Mouse (Mus musculus): ENCODE data around the gene 4933400A11Rik. TPM values are rescaled to one million over a fixed set of nuclear protein-coding genes. Genes with fewer than 3 reads are reported as not detected.
A peak's percentile ranks its signal among the peaks of the same experiment; 100 is the strongest.

Gene 4933400A11Rik
- not detected for total RNA-seq (2021)
- long read RNA-seq, experiment 1: 0 reads
- long read RNA-seq, experiment 2: 0 reads

DNA sequence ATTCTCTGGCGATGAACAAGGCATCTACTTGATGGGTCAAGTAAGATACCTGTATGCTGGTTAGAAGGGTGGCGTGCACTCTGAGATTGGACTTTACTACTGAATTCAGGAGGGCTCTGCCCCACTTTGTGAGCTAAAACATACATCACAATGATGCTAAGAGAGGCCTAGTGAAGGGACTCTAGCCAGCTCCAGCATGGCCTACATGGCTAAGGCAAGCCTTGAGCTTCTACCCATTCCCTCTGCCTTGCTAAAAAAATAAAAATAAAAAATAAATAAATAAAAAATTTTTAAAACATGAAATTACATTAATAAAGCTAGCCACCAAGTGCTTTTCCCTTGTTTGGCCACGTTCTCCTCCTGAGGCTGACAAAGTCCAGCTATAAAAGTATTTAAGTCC lies at the start of gene 4933400A11Rik:
4933400A11Rik (minus strand) TSS at position 101 of the 400 bp plus-strand sequence.
- H3K27ac ChIP-seq: no peak within 1 kb of the TSS
- TF ChIP-seq CTCF (IDR thresholded peaks at IDR 0.05): no peak
- no peak for DNase-seq
- intact Hi-C loops (cut with DNase I): no loop called here
- no peak within 1 kb of the TSS for H3K4me3 ChIP-seq

DNA sequence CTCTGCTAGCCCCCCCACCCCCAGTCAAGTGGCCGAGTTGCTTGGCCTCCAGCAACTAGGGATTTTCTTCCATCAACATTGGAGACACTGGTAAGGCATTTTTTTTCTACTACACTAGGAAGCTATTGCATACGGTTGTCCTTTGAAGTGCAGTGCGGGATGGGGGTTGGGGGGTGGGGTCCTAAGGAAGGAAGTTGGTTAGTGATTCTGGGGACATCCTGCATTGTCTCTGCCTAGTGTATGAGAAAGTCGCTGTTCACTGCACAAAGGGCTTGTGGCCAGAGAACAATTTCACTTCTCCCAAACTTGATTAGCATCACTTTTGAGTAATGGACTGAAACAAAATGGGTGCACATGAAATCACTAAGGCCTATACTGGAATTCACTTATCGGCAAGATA lies 48.7 kb upstream of the 4933400A11Rik start:
- Histone ChIP-seq H3K4me3 (no peak overlapping the region), H3K27ac (no peak overlapping the region)
- intact Hi-C loops (cut with DNase I): no loop called here
- no peak for DNase-seq
- TF ChIP-seq CTCF (IDR thresholded peaks at IDR 0.05): no peak

DNA sequence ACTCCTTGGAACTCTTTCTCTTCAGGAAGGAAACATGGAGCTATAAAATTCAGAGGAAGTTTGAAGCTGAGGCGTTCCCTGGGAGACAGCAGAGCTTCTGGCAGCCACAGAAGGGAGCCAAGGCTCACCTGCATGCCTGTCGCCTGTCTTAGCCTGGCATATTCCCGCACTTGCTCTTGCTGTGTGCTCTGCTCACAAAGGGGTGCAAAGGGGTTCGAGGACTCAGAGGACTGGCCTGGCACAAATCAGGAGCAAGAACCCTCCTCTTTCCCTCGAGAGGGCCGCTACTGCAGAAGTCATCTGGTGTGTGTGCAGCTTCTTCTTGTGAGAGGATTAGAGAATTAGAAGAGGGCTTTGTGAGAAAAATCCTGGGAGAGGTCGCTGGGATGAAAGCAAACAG lies 48.3 kb upstream of the 4933400A11Rik start:
- no peak overlapping the region for H3K4me3 ChIP-seq
- no peak for TF ChIP-seq CTCF (IDR thresholded peaks at IDR 0.05)
- DNase-seq: no peak
- H3K27ac ChIP-seq: no peak overlapping the region
- intact Hi-C loops (cut with DNase I): no loop called here

DNA sequence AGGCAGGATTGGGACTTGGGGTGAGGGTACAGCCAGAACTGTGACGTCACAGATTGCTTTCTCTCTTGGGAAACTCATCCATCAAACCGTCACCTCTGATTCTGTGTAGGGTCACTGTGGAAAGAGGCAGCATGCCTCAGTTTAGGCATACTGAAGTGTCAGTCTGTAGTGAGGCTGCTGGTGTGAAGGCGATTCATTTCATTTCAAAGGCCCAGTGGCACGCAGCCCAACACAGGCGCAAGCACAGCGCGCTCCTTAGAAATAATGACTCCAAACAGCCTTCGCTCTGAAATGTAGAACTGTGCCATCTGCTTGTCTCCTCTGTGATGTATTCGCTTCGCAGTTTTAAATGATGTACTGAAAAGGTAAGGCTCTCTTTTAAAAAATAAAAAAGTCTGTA lies 47.5 kb upstream of the 4933400A11Rik start:
- H3K4me3 ChIP-seq: no peak overlapping the region
- DNase-seq: no peak
- intact Hi-C loops (cut with DNase I): no loop called here
- no peak for TF ChIP-seq CTCF (IDR thresholded peaks at IDR 0.05)
- no peak overlapping the region for H3K27ac ChIP-seq

DNA sequence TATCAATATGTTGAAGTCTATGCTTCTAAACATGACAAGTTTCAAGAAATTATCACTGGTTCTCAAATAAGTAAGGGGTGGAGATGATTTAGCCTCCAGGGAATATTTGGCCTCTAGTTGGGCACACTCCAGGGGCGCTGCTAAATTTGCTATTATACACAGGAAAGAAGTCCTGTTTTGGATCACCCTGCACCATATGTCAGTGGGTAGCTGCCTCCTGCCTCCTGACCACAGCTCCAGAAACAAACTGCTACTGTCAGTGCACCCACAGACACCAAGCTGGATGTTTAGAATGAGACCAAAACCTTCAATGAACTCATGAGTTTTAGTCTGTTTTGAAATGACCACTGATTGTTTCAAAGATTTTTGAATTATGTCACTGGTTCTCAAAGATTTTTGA lies 34.2 kb upstream of the 4933400A11Rik start:
- DNase-seq: no peak
- TF ChIP-seq CTCF (IDR thresholded peaks at IDR 0.05): no peak
- Histone ChIP-seq H3K4me3 (no peak overlapping the region), H3K27ac (no peak overlapping the region)
- intact Hi-C loops (cut with DNase I): no loop called here

DNA sequence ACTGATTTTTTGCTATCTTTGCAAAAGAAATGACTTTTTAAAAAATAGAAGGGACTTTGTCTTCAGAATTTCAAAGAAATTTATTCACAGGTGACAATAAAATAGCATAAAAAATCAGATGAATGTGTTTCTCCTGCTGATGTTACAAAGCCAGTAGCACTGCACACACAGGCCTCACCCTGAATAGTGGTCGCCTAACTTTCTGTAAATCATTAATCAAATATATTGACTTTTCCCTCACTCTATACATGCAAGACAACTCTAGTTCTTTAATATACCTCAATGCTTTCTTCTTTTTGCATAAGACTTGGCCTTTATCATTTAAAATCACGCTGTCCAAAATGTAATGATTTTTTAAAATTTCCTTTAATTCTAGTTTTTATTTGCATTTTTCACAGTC lies 32.3 kb upstream of the 4933400A11Rik start:
- H3K27ac ChIP-seq: no peak overlapping the region
- intact Hi-C loops (cut with DNase I): no loop called here
- no peak for TF ChIP-seq CTCF (IDR thresholded peaks at IDR 0.05)
- no peak for DNase-seq
- no peak overlapping the region for H3K4me3 ChIP-seq

DNA sequence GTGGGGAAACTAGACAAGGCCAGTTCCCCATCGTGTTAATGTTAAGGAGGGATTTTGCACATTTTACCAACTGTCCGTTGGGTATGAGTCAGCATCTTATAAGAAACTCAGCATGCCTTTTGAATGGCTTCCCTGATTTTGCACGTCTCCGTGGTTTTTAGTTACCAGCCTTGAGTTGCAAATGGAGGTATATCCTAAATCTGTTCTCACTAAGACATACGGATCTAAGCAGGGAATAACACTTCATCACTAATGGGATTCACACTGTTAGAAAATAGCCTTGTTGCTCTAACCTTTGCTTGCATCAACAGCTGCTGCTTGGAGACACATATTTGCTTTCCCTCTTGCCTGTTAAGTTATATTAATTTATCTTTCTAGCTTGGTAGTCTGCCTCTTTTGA lies 31.9 kb upstream of the 4933400A11Rik start:
- Histone ChIP-seq H3K27ac (no peak overlapping the region), H3K4me3 (no peak overlapping the region)
- TF ChIP-seq CTCF (IDR thresholded peaks at IDR 0.05): no peak
- intact Hi-C loops (cut with DNase I): no loop called here
- DNase-seq: no peak

DNA sequence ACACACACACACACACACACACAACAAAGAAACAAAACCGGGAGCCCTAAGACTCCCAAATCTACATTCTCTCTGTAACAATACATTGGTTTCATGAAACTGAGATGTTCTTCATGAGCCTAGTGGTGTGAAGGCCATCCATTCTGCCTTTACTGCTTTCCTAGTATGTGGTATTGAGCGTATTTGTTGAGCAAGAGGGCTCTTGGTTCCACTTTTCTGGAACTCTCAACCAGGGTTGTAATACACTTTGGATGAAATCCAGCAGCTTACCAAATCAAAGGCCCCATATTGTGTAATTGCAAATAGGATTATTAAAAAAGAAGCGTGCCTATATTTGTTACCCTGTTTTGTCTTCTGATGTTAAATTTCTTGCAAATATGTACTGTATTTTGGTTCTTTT lies 28.3 kb upstream of the 4933400A11Rik start:
- no peak for DNase-seq
- Histone ChIP-seq H3K27ac (no peak overlapping the region), H3K4me3 (no peak overlapping the region)
- no peak for TF ChIP-seq CTCF (IDR thresholded peaks at IDR 0.05)
- intact Hi-C loops (cut with DNase I): no loop called here

DNA sequence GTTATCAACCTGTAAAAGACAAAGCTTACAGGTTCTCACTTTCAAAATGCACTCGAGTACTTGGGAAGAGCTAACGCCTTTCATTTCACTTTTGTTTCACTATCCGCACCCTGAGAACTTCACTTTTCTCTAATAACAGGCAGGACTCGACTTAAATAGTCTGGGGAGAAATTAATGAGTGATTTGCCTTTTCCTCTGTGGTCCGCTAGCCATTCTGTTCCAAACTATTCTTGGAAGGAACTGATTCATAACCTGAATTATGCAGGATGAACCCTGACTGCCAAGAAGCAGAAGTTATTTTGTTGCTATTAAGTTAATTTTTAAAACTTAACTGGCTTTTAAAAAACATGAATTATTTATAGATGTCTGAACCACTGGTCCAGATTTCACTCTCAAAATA lies 26.4 kb upstream of the 4933400A11Rik start:
- intact Hi-C loops (cut with DNase I): no loop called here
- peak overlapping the region; percentile 21; the same call in 1 of the 2 replicates for H3K4me3 ChIP-seq
- H3K27ac ChIP-seq: no peak overlapping the region
- no peak for TF ChIP-seq CTCF (IDR thresholded peaks at IDR 0.05)
- DNase-seq: no peak

DNA sequence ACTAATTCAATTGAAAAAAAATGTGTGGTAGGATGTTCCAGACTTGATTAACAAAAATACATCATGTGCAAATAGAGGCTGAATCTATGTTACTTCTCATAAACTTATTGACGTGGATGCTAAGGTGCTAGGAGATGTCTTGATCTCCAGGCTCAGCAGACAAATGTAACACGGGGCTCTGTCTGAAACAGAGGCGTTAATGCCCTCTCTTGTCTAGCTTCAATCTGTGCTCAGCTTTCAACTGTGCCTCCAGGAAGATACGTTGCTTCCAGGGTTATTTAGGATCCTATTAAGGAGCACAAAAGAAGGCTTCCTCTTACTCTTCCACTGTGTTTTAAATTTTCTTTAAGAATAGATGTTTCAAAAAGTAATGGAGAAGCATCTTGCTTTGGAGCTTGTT lies 20.8 kb upstream of the 4933400A11Rik start:
- intact Hi-C loops (cut with DNase I): no loop called here

DNA sequence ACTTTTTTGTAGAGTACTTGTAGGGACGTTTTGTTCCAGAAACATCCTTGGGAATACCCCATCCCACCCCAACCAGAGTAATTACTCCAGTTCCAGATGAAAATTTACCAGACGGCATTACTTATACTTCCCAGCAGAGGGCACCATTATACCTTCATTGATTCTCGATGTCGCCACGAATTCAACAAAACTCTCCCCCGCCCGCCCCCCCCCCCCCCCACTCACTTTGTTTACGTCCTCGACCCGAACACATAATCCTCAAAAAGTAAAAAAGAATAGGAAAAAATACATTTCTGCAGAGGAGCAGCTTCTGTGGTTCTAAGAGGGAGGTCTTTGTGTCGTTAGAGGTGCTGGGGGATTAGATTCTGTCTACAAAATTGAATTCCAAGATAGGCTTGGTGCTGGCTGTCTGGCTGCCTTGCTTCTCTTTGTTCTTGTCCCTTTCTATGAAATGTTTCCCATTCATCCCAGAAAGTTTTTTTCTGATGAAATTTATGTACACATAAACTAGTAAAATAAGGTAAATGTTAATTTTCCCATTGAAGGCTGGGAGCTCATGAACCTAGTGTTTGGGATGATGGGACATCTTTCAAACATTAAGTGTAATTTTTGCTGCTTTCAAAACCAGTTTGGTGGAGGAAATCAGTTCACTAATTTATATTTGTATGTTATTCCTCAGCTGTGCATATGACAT lies 19.7 kb upstream of the 4933400A11Rik start:
- intact Hi-C loops (cut with DNase I): loop anchor here (5.0 kb wide), 2 partner anchors 83 to 178 kb away; no protein-coding TSS in a partner anchor
- H3K27ac ChIP-seq: peak overlapping the region; percentile 60
- peak; percentile 57 for TF ChIP-seq CTCF (IDR thresholded peaks at IDR 0.05)
- no peak for DNase-seq
- peak overlapping the region; percentile 67 for H3K4me3 ChIP-seq

More for the DNA sequence above, 20.8 kb upstream of the 4933400A11Rik start:
- TF ChIP-seq CTCF (IDR thresholded peaks at IDR 0.05): no peak
- no peak for DNase-seq
- Histone ChIP-seq H3K27ac (no peak overlapping the region), H3K4me3 (no peak overlapping the region)

DNA sequence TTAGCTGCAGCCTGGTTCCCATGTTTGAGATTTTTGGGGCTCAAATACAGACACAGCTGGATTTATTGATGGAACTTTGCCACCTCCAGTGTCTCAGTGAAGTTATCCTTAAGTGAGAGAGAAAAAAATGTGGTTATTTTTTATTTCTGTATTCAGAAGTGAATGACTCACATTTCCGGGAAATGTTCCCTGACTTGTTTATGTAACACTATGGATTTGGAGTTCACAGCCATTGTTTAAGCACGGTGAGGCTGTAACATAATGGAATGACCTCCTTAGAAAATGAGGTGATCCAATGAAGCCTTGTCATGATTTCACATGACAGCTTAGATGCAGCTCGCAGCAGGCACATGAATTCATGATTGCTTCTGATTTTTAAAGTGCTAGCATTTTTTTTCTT lies 17.7 kb upstream of the 4933400A11Rik start:
- Histone ChIP-seq H3K27ac (no peak overlapping the region), H3K4me3 (no peak overlapping the region)
- intact Hi-C loops (cut with DNase I): loop anchor here (5.0 kb wide), 2 partner anchors 85 to 180 kb away; no protein-coding TSS in a partner anchor
- TF ChIP-seq CTCF (IDR thresholded peaks at IDR 0.05): no peak
- no peak for DNase-seq

DNA sequence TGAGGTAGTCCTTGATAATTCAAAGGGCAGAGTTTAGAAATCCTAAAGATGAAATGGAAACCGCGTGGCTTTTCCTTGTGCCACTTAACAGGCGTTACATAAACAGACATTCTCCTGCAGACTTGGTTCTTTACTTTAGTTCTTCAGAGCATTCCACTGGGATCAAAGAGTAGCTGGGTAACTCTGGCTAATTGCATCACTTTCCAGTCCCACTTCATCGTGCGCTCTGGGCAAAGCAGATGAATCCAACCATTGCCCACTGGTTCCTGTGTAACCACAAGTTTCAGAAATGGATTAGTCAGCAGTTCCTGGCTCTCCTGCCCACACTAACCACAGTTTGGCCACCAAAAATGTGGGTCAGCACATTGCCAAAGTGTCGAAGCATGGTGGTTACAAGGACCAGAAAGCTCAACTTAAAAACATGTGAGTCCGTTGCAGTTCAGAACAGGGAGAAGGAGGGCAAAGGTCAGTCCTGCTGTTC lies 15.4 kb upstream of the 4933400A11Rik start:
- intact Hi-C loops (cut with DNase I): loop anchor here (5.0 kb wide), 2 partner anchors 87 to 182 kb away; no protein-coding TSS in a partner anchor
- peak; percentile 32 for DNase-seq

DNA sequence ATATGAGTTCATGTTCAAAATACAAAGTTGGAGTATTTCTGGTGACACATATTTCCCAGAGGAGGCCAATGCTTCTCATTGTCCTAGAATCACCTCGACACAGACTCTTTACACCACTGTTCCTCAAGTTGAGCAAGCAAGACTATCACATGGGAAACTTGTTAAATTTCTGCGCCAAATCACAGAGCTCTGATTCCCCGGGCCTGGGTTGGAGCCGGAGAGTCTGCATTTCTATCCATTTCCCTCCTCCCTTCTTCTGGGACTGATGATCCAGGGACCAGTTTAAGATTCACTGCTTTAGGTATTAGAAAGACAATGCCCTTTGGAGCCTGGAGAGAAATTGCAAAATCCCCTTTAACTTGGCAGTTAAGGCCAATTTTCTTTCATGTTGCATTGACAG lies 15.0 kb upstream of the 4933400A11Rik start:
- DNase-seq: no peak
- no peak for TF ChIP-seq CTCF (IDR thresholded peaks at IDR 0.05)
- Histone ChIP-seq H3K27ac (no peak overlapping the region), H3K4me3 (no peak overlapping the region)
- intact Hi-C loops (cut with DNase I): no loop called here

More for the DNA sequence above, 15.4 kb upstream of the 4933400A11Rik start:
- Histone ChIP-seq H3K27ac (no peak overlapping the region), H3K4me3 (no peak overlapping the region)
- TF ChIP-seq CTCF (IDR thresholded peaks at IDR 0.05): no peak

All from gastrocnemius, adult 2 months (tissue).